Mouse (Mus musculus) natural killer cell, adult 2 months (primary cell): ENCODE results near the gene Trim80.
A peak's percentile ranks its signal among the peaks of the same experiment; 100 is the strongest.
"Not testable (repeated sequence)": the region's sequence is repeated elsewhere in the genome, so short reads cannot be mapped to it uniquely, and the experiment has no call there.

Experiments
- DNase-seq, 2 experiments: peaks; one replicate each; pipeline ENCODE4 v3.0.0; 2022; ENCODE audit warnings: low spot score in 2 of 2

Trim80 gene

GRCm38 (mm10) chr11:115427482-115428331, 12.6 kb upstream of the Trim80 start:
- peak; percentile 47 to 58 for DNase-seq

GRCm38 (mm10) chr11:115429307-115429706, 11.0 kb upstream of the Trim80 start:
- DNase-seq, result no peak

- no peak for DNase-seq
These were observed 9.8 kb upstream of the Trim80 start for GRCm38 (mm10) chr11:115430561-115430960.

- DNase-seq, result no peak
These were observed 7.5 kb upstream of the Trim80 start for GRCm38 (mm10) chr11:115432814-115433213.

- DNase-seq, result no peak
These were observed 7.0 kb upstream of the Trim80 start for GRCm38 (mm10) chr11:115433342-115433741.

- DNase-seq, result no peak
These were observed 4.6 kb upstream of the Trim80 start for GRCm38 (mm10) chr11:115435596-115436337.

- no peak for DNase-seq
These were observed 2.7 kb upstream of the Trim80 start for GRCm38 (mm10) chr11:115437571-115438122.

- DNase-seq, result no peak
These were observed 1.0 kb upstream of the Trim80 start for GRCm38 (mm10) chr11:115439326-115439725.

GRCm38 (mm10) chr11:115441417-115441816, 1.1 kb downstream of the Trim80 start:
- DNase-seq, result no peak

GRCm38 (mm10) chr11:115446906-115447305, 6.6 kb downstream of the Trim80 start:
- DNase-seq, result no peak

GRCm38 (mm10) chr11:115447321-115447885, 7.1 kb downstream of the Trim80 start:
- no peak for DNase-seq

- DNase-seq, result no peak
These were observed 7.7 kb downstream of the Trim80 start for GRCm38 (mm10) chr11:115448075-115448474.

- no peak for DNase-seq
These were observed 8.7 kb downstream of the Trim80 start for GRCm38 (mm10) chr11:115448998-115449397.

- no peak for DNase-seq
These were observed 9.8 kb downstream of the Trim80 start for GRCm38 (mm10) chr11:115450176-115450575.

GRCm38 (mm10) chr11:115451781-115452241, 11.5 kb downstream of the Trim80 start:
- peak; percentile 19 to 41 for DNase-seq

GRCm38 (mm10) chr11:115452281-115452860, 12.0 kb downstream of the Trim80 start:
- no peak for DNase-seq

- DNase-seq, result no peak
These were observed 13.0 kb downstream of the Trim80 start for GRCm38 (mm10) chr11:115453306-115453705.

GRCm38 (mm10) chr11:115454822-115455221, 14.5 kb downstream of the Trim80 start:
- DNase-seq, result not testable (repeated sequence)

- no peak for DNase-seq
These were observed 15.3 kb downstream of the Trim80 start for GRCm38 (mm10) chr11:115455619-115456018.

GRCm38 (mm10) chr11:115456182-115456581, 15.8 kb downstream of the Trim80 start:
- no peak for DNase-seq

GRCm38 (mm10) chr11:115457405-115457804, 17.1 kb downstream of the Trim80 start:
- no peak for DNase-seq

GRCm38 (mm10) chr11:115460976-115461375, 20.6 kb downstream of the Trim80 start:
- no peak for DNase-seq
